Mouse (Mus musculus): ENCODE results near the gene Padi4.

Padi4 gene

GRCm38 (mm10) chr4:140787414-140787813, 13.4 kb upstream of the Padi4 start:
- peak; percentile 54 for DNase-seq

DNA sequence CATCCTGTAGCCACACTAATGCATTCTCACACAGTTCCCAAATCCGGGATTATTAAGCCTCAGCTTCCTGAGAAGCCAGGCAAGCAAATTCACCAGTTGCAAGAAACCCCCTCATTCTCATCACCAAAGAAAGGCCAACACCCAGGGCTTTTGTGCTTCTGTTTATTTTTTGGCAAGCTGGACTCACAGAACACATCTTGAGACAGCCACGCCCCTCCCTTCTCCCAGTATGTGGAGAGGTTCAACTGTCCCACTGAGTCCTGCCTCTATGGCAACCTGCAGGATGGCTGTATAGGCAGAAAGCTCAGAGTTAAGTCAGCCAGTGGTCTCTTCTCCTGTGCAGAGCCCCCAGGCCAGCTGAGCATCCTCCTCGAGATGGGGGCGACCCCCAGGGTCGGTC, 11.2 kb upstream of the Padi4 start:
- no peak for DNase-seq

- DNase-seq, result no peak
Observed at GRCm38 (mm10) chr4:140784292-140784945, 10.4 kb upstream of the Padi4 start.

DNA sequence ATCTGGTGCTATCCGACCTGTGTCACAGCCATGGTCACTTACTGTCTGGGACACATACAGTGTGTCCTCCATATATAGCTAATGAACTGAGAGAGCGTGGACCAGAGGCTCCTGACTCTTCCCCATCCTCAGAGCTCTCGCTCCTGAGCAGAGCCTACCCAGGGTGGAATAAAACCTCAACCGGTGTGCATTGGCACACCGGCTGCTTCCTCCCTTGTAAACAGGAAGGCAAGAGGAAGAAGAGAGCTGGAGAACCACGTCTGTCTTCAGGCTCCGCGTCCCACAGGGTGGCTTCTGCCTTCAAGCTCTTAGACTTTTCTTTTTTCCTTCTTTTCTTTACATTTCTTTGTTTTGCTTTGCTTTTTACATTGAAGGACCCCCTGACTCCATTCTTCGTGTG, 8.8 kb upstream of the Padi4 start:
- DNase-seq, result no peak

DNA sequence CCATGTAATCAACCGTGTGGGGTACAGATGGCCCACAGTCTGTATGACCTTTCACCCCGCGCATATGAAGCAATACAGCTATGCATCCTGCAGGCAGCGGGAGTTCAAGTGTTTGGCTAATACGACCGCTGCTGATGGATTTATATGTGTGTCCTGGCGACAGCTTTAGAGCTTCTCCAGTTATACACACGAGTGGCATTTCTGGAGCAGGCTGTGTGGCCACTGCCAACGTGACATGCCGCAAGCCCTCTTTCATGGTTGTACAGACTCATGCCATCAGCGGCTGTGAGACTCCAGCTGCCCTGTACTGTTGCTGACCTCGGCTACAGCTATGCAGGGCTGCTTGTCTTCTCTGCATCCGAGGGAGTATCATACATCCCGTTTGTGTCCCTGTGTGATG, 6.5 kb upstream of the Padi4 start:
- DNase-seq, result no peak

DNA sequence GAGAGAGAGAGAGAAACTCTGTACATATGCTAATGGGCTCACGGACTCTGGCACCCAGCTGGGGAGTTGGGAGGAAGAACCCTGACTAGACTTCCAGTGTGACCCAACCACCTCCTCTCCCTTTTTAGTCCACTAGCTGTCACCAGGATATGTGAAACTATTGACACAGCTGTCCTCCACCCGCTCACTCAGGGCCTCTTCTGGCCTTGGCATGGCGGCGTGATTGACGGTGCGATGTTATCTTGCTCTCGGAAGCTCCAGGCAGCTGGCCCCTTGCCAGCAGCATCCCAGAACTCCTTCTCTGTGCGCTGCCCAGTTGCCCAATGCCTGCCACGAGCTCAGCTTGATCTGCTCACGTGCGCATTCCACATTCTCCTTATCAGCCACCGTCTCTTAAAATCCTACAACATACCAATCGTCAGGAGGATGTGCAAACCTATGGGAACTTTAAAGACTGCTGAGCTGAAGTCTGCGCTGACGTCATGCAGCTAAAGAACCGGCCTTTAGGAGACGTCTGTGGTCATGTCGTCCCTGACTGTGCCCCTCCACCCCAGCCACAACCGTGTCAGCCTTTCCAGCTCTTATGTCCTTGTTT, 5.9 kb upstream of the Padi4 start:
- DNase-seq, result peak; percentile 22

- no peak for DNase-seq
Observed at GRCm38 (mm10) chr4:140776623-140777022, 2.6 kb upstream of the Padi4 start.

DNA sequence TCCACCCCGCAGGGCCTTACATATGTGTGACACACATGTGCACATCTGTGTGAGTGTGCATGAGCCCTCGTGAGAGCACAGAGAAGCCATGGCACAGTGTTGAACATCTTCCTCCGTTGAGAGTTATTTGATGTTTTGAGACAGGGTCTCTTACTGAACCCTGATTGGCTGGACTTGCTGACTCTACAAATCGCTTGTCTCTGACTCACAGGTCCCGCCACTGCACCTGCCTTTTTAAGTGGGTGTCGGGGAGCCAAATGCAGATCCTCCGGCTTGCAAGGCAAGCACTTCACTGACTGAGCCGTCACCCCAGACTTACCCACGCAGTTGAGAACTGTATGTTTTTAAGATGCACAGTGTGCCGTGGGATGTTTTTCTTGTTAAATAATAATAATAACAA, 1.8 kb upstream of the Padi4 start:
- DNase-seq, result no peak

GRCm38 (mm10) chr4:140774893-140775292, 857 bp upstream of the Padi4 start:
- DNase-seq, result no peak

DNA sequence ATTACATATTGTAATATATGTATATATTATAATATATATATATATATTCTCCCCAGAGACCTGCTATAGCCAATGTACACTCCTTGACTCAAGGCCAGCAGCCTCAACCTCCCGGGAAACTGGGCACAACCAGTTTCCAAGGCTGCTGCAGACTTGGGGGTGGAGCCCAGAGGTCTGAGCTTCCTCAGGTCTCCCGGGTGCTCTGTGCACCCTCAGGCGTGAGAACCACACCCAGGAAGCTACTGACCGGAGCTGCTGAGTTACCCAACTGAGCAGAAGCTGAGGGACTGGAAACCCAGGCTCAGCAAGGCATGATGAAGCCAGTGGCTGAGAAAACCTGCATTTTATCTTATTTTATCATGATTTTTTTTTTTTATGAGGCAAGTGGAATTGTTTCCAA, 2.9 kb downstream of the Padi4 start:
- peak; percentile 18 for DNase-seq

- DNase-seq, result peak; percentile 66
Observed at GRCm38 (mm10) chr4:140770433-140770832, 3.6 kb downstream of the Padi4 start.

DNA sequence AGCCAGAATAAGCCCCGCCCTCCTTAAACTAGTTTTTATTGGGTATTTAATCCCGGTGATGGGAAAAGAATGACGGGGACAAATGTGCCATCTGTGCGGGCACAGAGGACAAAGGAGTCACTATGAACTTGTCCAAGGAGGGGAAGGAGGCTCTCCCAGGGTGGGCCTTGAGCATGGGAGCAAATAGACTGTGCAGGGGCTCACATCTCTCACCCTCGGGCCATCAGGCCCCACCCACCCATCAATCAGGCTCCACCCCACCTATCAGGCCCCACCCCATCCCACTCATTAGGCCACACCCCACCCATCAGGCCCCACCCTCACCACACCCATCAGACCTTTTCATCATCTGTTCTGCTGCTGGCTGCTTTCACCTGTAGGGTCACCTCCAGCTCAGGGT, 5.1 kb downstream of the Padi4 start:
- no peak for DNase-seq

- DNase-seq, result no peak
Observed at GRCm38 (mm10) chr4:140765936-140766335, 8.1 kb downstream of the Padi4 start.

- DNase-seq, result peak; percentile 75
Observed at GRCm38 (mm10) chr4:140763158-140763557, 10.9 kb downstream of the Padi4 start.

- peak; percentile 56 for DNase-seq
Observed at GRCm38 (mm10) chr4:140761601-140762000, 12.4 kb downstream of the Padi4 start.

- no peak for DNase-seq
Observed at GRCm38 (mm10) chr4:140755811-140756210, 18.2 kb downstream of the Padi4 start.

- no peak for DNase-seq
Observed at GRCm38 (mm10) chr4:140753366-140753765, 20.7 kb downstream of the Padi4 start.

GRCm38 (mm10) chr4:140750328-140750727, 23.7 kb downstream of the Padi4 start:
- DNase-seq, result peak; percentile 44

- DNase-seq, result peak; percentile 8
Observed at GRCm38 (mm10) chr4:140747978-140748377, 26.1 kb downstream of the Padi4 start.

- DNase-seq, result peak; percentile 50
Observed at GRCm38 (mm10) chr4:140744654-140745053, 29.4 kb downstream of the Padi4 start.

DNA sequence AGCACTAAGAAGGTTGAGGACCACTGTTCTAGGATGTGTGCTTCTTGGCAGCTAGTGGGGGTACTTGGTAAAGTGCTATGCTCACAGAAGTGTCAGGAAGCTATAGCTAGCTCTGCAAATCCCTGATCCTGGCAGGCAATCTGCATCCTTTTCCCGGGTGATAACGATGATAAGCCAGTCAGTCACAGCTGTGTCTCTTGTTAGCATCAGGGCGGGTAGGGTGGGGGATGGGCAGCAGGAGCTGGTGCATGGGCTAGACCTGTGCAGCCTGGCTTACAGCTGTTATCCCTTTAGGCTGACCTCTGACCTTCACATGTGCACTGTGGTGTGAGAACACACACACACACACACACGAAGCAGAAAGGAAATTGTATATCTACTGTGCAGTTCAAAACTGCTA, 30.9 kb downstream of the Padi4 start:
- DNase-seq, result no peak

DNA sequence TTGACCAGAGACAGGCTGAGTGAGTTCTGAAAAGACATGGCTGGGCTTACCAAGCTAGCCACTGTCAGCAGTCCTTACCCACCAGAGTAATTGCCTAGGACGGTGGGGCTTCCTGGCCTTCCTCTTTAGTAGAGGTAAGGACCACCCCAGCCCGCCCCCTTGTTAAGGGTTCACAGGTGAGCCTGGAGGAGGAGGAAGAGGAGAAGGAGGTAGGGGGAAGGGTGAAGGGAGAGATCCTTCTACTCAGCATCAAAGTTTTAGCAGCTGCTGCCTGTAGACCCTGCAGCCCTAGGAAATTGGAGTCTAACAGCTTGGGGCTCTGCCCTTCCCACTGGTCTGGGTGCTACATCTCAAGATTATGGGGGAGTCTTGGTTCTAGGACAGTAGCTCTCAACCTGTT, 31.5 kb downstream of the Padi4 start, which contains the start of gene Padi6:
TSS of gene Padi6 (minus strand) at position 101 of the 400 bp plus-strand sequence.
- no peak for DNase-seq

- DNase-seq, result no peak
Observed at GRCm38 (mm10) chr4:140741401-140741800, 32.6 kb downstream of the Padi4 start.

- DNase-seq, result no peak
Observed at GRCm38 (mm10) chr4:140740655-140741054, 33.4 kb downstream of the Padi4 start.

DNA sequence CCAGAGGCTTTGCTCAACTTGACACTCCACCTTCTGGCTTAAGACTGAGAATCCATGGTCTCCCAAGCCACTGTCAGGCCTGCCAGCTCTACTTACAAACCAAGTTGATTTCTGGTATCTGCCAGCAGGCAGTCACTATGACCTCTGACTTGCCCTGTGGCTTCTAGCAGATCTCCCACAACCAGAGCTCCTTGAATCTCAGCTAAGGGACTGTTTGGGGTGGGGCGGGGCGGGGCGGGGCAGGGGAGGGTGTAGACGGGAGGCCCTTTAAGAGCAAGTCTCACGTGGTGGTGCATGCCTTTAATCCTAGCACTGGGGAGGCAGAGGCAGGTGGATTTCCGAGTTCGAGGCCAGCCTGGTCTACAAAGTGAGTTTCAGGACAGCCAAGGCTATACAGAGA, 41.2 kb downstream of the Padi4 start:
- DNase-seq, result no peak
